Mouse (Mus musculus): ENCODE results near the gene Asna1.

The Asna1 gene

DNA sequence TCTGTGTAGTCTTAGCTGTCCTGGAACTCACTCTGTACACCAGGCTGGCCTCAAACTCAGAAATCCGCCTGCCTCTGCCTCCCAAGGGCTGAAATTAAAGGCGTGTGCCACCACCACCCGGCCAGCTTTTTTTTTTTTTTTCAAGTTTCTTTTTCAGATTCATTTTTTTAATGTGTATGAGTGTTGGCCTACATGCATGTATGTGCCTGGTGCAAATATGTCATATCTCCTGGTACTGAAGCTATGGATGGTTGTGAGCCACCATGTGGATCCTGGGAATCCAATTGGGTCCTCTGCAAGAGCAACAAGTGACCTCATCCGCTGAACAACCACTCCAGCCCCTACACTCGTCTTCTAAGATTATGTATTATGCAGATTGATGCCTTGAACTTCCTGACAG is 37.7 kb downstream of the Asna1 start:
- no peak for DNase-seq

- no peak for DNase-seq
Measured at GRCm38 (mm10) chr8:84986379-84986945, 38.6 kb downstream of the Asna1 start.

DNA sequence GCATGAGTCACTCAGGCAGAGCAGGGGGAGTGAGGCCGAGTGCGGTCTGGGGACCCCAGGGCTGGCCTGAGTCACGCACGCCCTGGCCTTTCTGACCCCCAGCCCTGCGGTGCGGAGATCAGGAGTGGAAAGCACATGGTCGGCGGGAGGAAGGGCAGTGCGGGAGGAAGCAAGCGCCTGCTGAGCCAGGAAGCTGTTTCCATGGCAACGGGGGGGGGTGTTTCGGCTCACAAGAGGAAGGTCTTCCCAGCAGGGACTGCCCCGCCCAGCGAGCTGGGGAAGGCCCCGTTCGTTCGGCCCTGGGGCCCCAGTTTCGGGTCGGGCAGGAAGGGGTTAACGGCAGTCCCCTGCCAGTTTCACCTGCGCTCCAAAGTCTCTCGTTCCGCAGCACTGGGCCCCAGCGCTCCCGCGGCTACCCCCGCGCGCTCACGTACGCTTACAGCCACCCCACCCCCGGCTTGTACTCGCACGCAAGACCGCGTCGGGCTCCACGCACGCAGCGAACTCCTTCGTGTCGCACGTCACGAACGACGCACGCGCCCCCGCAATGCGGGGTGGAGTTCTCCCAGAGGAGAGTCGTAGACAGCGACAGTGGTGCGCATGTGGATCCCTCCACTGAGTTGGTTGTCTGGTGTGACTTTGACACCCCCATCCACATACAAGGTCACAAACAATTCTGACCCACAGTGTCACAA is 39.2 kb downstream of the Asna1 start:
- peak; percentile 94 for DNase-seq

DNA sequence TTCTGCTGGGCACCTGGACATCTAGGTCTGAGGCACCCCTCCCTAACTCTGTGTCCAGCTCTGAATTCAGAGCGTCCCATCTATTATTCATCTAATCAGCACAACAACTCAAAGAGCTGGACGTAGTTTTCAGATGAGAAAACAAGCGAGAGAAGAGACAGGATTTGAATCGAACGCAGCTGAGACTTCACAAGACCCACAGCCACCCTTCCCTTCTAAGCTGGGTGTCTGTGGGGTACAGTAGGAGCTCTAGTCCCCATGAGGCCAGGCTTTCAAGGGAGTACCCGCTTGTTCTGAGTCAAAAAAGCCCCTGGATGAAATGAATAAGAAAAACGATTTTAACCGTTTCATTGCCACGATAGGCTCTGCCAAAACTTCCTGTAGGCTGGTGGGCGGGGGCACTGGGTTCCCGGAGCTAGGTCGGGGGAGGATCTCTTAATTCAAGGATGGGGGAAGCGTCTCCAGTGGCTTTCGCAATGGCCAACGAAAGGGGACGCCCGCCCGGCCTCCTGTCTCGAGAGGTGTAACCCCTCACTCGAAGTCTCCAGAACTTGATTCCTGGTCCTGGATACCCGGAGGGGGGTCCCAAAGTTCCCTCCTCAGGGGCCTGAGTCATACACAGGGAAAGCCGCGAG is 39.9 kb downstream of the Asna1 start:
- peak; percentile 48 for DNase-seq

GRCm38 (mm10) chr8:84984294-84985048 is 40.6 kb downstream of the Asna1 start:
- peak; percentile 73 for DNase-seq

GRCm38 (mm10) chr8:84982499-84983011 is 42.5 kb downstream of the Asna1 start:
- DNase-seq: no peak

DNA sequence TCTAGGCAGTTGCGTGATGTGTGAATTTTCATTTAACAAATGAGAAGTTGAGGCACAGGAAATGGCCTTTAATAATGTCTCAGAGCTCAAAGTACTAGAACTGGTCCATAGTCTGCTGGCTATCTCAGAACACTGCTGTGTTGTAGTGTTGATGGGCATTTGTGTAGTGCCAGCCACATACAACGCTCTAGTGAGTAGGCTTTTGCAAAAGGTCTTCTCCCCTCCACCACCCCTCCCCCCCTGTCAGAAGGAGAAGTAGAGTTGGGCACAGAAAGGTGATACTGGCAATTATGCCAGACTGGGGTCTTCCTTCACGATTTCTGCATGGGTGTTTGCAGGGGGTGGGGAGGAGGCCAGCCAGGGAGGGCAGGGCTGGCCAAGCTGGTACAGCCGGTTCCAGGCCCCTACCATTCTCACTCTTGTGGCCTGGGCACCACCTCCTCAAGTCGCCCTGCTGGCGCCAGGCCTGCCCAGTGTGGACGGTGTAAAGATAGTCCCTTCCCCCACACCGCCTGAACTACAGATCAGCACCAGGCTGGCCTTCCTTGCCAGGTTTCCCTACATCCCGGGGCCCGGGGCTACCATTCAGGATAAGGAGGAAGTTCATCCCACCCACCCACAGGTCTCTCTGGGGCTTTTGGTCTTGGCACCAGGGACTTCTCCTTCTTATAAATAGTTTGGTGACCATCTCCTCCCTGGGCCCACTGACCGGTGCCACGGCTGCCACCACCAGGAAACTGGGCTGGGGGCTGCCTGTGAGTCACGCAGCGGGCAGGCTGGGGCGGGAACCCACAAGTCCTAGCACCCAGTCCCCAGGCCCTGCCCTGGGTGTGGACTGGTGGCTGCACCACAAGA is 43.2 kb downstream of the Asna1 start:
- DNase-seq: peak; percentile 51

DNA sequence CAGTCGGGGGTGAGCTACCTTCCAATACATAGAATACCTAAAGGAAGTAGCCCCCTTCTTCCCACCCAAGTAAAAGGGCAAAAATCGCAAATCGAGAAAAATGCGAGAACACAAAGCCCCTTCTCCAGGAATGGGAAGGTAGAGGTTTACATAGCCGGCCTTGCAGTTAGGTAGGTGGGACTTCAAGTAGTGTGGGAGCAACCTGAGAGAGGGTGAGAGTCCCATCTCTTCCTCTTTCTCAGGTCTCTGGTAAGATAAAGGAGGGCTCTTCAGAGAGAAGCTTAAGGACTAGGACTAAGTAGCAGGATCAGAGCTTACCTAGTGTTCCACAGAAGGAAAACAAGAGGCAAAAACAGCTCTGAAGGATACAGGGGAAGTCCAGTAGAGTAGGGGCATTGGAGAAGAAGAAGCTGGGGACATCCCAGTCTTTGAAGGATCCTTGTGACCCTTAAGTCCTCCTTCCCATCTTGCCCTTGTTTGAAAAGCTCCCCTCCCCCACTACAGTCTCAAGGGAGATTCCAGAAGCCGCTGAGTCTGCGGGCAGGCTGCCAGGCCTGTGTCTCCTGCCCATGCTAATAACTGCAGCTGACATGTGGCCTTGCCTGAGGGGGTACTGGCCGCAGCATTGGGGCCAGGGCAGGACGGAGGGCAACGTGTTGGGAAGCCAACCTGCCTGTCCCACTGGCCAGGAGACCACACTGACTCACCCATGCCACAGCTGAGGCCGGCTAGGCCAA is 44.3 kb downstream of the Asna1 start:
- DNase-seq: peak; percentile 90

DNA sequence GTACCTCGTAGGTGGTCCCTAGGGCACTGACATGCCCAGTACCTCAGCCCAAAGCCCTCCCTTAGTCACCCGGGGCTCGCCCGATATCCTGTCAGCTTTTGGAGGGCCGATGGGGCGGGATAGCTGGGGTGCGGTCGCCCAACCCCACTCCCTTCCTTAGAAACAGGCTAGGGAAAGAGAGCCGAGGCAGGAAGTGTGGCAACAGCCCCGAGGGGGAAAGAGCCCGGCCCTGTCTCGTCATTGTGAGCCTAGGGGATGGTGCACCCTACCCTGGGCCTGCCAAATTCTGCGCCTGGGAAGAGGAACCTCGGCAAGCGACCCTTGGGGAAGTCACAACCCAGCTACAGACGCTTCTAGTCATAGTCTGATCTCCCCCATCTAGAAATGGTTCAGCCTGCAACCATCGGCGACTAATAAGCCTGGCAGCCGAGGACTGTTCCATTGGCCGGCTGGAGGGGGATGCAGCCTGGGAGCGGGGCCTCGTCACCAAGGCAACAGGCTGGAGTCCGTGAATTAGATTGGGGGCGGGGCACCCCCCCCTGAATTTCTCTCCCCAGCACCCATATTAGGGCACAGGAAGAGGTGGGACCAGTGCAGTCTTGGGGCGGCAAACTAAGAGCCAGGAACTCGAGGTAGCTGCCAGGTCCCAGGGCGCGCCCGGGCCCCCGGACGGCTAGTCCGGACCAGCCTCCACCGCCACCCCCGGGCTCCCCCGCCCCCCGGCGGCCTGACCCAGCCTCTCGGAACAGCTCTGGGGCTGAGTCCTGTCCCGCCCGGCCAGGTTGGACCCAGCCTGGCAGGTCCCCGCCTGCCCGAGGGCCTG is 45.3 kb downstream of the Asna1 start:
- DNase-seq: peak; percentile 93

GRCm38 (mm10) chr8:84978248-84978940 is 46.7 kb downstream of the Asna1 start, which contains the start of gene Junb:
Gene Junb, minus strand, starts transcription at chr8:84978718.
- peak; percentile 97 for DNase-seq

GRCm38 (mm10) chr8:84977435-84978247 is 47.4 kb downstream of the Asna1 start:
- DNase-seq: peak; percentile 73

- DNase-seq: no peak
Measured at GRCm38 (mm10) chr8:84976763-84977434, 48.2 kb downstream of the Asna1 start.

DNA sequence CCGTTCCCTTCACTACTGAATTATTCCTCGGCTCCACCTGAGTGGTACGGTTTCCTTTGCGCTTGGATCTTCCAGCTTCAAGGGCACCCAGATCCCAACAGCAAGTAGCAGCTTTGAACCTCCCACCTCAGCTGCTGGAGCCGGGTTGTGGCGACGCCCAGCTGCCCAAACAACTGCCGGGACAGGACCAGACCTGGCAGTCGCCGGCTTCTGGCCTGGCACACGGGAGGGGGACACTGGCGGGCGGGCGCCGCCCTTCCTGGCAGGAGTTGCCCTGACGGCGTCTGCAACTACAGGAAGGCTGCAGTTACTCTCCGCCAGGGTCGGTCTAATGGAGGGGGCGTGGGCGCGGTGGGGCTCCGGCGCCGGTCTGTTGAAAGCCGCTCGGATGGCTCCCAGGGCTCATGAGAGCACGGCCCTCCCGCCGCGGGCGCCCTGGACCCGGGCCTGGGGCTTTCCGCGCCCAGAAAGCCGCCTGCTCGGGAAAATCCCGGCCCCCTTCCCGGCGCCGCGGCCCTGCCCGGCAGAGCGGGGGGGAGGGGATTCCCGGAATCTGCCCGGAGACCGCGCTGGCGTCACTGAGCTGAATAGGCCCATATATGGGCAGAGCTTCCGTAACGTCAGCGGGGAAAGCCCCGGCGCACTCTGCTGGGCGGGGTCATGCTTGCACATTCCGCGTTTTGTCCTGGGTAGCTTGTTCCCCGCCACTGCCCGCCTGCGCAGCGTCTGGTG is 48.9 kb downstream of the Asna1 start:
- peak; percentile 98 for DNase-seq

GRCm38 (mm10) chr8:84975434-84975833 is 49.6 kb downstream of the Asna1 start:
- peak; percentile 80 for DNase-seq

DNA sequence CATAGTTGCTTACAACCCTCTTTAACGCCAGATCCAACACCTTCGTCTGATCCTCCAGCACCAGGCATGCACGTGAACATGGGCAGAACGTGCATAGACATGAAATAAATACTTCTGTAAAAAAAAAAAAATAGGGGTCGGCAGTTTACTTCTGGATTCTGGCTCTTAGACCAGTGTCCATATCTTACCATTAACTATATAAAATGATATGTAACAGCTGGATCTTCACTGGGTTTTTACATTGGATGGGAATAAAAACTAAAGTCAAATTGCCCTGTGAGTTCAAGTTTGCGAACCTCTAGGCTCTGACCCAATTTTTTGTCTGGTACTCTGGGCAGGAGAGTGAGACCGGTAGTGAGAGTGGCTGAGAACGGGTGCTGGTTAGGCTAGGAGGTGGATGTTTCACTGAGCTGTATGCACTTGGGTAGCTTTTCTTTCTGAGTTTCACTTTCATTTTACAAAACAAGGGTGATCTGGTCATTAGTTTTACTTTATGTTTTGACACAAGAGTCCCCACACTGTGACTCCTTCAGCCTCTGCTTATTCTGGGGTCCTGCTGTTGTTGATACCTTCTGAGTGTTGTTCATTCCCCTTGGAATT is 50.4 kb downstream of the Asna1 start:
- no peak for DNase-seq

DNA sequence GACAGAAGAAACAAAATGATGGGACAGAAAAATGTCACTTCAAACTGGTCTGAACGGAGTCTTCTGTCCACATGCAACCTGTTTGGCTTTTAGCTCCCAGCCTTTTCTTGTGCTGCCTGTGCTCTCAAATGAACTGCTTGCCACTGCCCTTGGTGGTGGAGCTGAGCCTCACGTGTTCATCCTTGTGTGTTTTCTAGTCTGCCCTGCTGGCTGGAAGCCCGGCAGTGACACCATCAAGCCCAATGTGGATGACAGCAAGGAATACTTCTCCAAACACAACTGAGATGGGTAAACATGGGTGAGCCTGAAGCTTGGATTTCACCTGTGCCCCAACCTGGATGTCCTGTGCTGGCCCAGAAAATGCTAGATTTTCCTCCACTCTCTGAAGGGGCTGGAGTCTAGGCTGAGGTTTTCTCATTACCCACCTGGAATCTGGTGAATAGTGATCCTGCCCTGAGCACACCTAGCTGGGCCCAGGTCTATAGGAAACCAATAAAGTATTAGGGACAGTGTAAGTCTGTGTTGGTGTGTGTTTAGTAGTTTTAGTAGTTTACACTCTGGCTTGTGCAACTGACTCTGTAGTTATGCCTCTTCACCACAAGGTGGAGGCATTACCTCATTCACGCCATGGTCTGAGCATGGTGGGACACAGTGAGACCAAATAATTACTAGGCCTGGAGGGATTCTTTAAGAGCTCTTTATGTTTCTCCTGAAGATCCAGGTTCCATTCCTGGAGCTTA is 51.1 kb downstream of the Asna1 start:
- peak; percentile 64 for DNase-seq

- DNase-seq: no peak
Measured at GRCm38 (mm10) chr8:84973079-84973478, 52.0 kb downstream of the Asna1 start.
